Mouse (Mus musculus): ENCODE data around the gene Prkcb. TPM values are rescaled to one million over a fixed set of nuclear protein-coding genes. Genes with fewer than 3 reads are reported as not detected.
A peak's percentile ranks its signal among the peaks of the same experiment; 100 is the strongest.
"Not testable (repeated sequence)": the region's sequence is repeated elsewhere in the genome, so short reads cannot be mapped to it uniquely, and the experiment has no call there.

Gene Prkcb
- polyA plus RNA-seq (2016; fragmentation: Nextera tagmentation; extraction: Ambion mirVana), result 3.2 and 3.6 TPM in 2 replicates

DNA sequence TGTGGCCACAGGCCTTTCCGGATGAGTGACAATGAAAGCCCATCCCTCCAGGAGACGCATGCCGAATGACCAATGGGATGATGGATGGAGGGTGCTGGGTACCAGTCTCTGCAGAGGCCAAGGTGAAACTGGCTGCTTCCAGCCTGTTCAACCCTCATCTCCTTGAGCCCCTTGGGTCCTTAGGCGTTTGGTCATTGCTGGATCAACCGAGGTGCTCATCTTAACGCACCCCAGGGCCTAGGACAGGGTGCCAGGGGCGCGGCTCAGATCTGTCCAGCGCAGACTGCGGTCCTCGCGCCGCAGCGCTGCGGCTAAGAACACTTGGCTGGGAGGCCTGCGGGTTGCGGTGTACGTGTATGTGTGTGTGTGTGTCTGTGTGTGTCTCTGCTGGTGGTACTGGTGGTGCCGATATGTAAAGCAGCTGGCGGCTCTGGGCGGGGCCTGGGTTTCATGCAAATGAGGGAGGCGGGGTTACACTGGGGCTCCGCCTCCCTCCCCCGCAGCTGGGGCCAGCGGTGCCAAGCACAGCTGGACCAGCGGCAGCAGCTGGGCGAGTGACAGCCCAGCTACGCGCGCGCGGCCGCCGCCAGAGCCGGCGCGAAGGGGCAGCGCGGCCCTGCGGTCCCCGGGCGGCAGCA, at the start of gene Prkcb:
Gene Prkcb (plus strand): TSS at position 147 of the 638 bp plus-strand sequence.
- Histone ChIP-seq H3K4me3 (peak within 1 kb of the TSS; percentile 72), H3K27me3 (replicated peaks; ENCODE audit: low read depth, poor library complexity, severe bottlenecking) (peaks cover 58% of the 10 kb centered on the region), H3K9me3 (no peaks in the 10 kb centered on the region), H3K27ac (replicated peaks) (peak within 1 kb of the TSS; percentile 24), H3K36me3 (replicated peaks) (no peaks in the 10 kb centered on the region), H3K4me1 (peaks cover 25% of the 10 kb centered on the region)
- WGBS, result 9% methylated on average over 41 of the region's 42 CpGs
- DNase-seq (ENCODE audit: low spot score), result peak; percentile 85

DNA sequence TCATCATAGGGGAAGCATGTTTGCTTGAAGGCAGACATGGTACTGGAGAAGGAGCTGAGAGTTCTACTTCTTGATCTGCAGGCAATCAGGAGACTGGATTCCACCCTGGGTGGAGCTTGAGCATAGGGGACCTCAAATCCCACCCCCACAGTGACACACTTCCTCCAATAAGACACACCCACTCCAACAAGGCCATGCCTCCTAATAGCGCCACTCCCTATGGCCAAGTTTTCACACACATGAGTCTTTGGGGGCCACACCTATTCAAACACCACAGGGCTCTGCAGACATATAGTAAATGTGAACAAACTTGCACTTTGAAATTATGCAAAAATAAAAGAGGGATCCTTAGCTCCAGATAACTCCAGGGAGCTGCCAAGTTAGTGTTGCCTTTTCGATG, 49.6 kb upstream of the Prkcb start:
- no peaks in the 10 kb centered on the region for H3K9me3 ChIP-seq
- no peak overlapping the region for H3K27ac ChIP-seq (replicated peaks)
- 93% methylated on average over 2 of the region's 2 CpGs for WGBS
- H3K27me3 ChIP-seq (replicated peaks; ENCODE audit: low read depth, poor library complexity, severe bottlenecking), result no peaks in the 10 kb centered on the region
- no peak for DNase-seq (ENCODE audit: low spot score)
- H3K4me3 ChIP-seq, result no peak overlapping the region
- no peaks in the 10 kb centered on the region for H3K36me3 ChIP-seq (replicated peaks)
- H3K4me1 ChIP-seq, result no peaks in the 10 kb centered on the region

DNA sequence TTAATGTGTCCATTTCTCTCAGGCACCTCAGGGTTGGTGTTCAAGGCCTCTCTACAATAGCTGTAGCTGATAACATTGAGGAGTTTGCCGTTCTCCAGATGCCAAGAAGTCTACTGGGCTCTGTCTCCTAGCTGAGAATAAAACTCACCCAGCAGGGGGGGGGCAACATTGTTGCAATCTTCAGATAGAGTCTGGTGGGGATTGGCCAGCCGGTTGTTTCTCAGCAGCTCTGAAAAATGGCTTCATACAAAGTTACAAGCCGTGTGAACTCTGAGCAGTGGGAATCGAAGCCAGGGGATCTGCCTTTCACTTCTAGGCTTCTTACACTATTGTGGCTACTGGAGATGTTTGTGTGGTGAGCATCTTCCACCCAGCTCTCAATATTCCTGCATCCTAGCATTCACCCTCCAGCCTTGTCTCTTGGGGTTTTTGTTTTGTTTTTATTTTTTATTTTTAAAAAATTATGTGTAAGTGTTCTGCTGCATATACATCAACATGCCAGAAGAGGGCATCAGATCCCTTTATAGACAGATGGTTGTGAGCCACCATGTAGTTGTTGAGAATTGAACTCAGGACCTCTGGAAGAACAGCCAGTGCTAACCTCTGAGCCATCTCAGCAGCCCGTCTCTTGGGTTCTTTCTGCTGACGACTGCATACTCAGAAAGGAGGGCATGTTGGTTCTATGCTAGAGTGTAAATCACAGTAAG, 48.0 kb upstream of the Prkcb start:
- DNase-seq (ENCODE audit: low spot score), result no peak
- Histone ChIP-seq H3K9me3 (no peaks in the 10 kb centered on the region), H3K4me3 (no peak overlapping the region), H3K4me1 (no peaks in the 10 kb centered on the region), H3K36me3 (replicated peaks) (no peaks in the 10 kb centered on the region), H3K27me3 (replicated peaks; ENCODE audit: low read depth, poor library complexity, severe bottlenecking) (no peaks in the 10 kb centered on the region), H3K27ac (replicated peaks) (no peak overlapping the region)
- 83% methylated on average over 6 of the region's 6 CpGs for WGBS

GRCm38 (mm10) chr7:122242260-122242659, 46.3 kb upstream of the Prkcb start:
- 69% methylated on average over 1 of the region's 1 CpGs for WGBS
- H3K27me3 ChIP-seq (replicated peaks; ENCODE audit: low read depth, poor library complexity, severe bottlenecking), result no peaks in the 10 kb centered on the region
- no peaks in the 10 kb centered on the region for H3K36me3 ChIP-seq (replicated peaks)
- no peak overlapping the region for H3K27ac ChIP-seq (replicated peaks)
- H3K4me1 ChIP-seq, result no peaks in the 10 kb centered on the region
- H3K9me3 ChIP-seq, result no peaks in the 10 kb centered on the region
- H3K4me3 ChIP-seq, result no peak overlapping the region
- peak; percentile 23 for DNase-seq (ENCODE audit: low spot score)

DNA sequence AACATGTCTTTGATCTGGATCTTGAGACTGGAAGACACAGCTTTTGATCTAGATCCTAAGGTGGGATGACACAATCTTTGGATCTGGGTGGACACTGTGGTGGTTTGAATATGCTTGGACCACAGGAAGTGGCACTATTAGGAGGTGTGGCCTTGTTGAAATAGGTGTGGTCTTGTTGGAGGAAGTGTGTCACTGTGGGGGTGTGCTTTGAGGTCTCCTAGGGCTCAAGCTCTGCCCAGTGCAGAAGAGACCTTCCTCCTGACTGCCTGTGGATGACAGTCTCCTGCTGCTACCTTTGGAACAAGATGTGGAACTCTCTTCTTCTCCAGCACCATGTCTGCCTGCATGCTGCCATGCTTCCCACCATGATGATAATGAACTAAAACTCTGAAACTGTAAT, 45.8 kb upstream of the Prkcb start:
- H3K27ac ChIP-seq (replicated peaks); H3K9me3 ChIP-seq; H3K4me3 ChIP-seq; H3K36me3 ChIP-seq (replicated peaks); DNase-seq (ENCODE audit: low spot score); H3K4me1 ChIP-seq; H3K27me3 ChIP-seq (replicated peaks; ENCODE audit: low read depth, poor library complexity, severe bottlenecking): not testable (repeated sequence)

DNA sequence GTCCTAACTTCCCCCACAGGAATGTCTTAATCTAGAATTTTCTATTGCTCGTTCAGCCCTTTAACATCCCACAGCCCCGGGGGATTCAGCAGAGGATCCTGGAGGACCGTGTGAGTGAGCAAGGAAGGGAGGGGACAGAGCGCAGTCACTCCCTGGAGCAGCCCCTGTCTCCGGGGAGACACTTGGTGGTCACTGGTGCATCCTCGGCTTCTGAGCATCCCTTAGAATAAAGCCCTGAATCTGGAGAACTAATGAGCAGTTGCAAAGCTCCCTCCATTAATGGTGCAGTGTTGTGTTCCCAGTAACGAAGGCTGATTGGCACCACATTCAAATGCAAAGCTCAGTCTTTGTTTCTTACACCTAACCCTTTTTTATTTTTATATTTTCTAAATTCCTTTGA, 44.4 kb upstream of the Prkcb start:
- Histone ChIP-seq H3K4me1 (no peaks in the 10 kb centered on the region), H3K4me3 (no peak overlapping the region), H3K27ac (replicated peaks) (no peak overlapping the region), H3K27me3 (replicated peaks; ENCODE audit: low read depth, poor library complexity, severe bottlenecking) (no peaks in the 10 kb centered on the region), H3K36me3 (replicated peaks) (no peaks in the 10 kb centered on the region), H3K9me3 (no peaks in the 10 kb centered on the region)
- 36% methylated on average over 7 of the region's 7 CpGs for WGBS
- DNase-seq (ENCODE audit: low spot score), result no peak

DNA sequence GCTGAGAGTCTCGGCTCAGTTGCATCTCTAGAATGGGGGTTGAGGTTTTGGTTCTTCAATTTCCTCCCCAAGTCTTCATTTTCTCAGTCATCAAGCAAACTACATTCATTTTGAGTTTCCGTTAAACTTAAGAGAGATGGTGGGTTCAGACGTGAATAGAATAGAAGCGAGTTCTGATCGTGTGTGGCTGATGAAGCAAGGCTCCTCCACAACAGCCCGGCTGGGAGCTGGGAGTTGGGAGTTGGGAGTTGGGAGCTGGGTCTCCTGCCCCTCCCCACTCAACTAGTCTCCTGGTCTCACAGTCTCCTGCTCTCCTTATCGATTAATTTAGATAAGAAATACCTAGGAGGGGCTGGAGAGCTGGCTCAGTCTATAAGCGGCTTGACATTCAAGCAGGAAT, 44.0 kb upstream of the Prkcb start:
- Histone ChIP-seq H3K27ac (replicated peaks) (no peak overlapping the region), H3K36me3 (replicated peaks) (no peaks in the 10 kb centered on the region), H3K9me3 (no peaks in the 10 kb centered on the region), H3K4me1 (no peaks in the 10 kb centered on the region), H3K27me3 (replicated peaks; ENCODE audit: low read depth, poor library complexity, severe bottlenecking) (no peaks in the 10 kb centered on the region), H3K4me3 (no peak overlapping the region)
- WGBS, result 70% methylated on average over 8 of the region's 8 CpGs
- DNase-seq (ENCODE audit: low spot score), result no peak

DNA sequence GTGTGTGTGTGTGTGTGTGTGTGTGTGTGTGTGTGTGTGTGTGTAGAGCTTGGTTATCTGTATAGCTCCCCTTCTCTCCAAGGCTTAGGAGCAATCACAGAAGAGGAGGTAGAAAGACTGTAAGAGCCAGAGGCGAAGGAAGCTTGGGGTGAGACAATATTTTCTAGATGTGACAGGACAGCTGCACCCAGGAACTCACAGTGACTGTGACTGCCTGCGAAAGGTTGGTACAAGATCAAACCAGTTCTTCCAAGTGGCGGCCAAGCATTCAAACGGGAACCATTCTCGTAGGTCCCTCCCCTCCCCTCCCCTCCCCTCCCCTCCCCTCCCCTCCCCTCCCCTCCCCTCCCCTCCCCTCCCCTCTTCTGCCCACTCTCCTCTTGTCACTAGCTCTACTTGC, 42.6 kb upstream of the Prkcb start:
- Histone ChIP-seq H3K9me3 (no peaks in the 10 kb centered on the region), H3K4me1 (no peaks in the 10 kb centered on the region), H3K36me3 (replicated peaks) (no peaks in the 10 kb centered on the region), H3K27ac (replicated peaks) (no peak overlapping the region), H3K4me3 (no peak overlapping the region), H3K27me3 (replicated peaks; ENCODE audit: low read depth, poor library complexity, severe bottlenecking) (no peaks in the 10 kb centered on the region)
- 76% methylated on average over 5 of the region's 5 CpGs for WGBS
- no peak for DNase-seq (ENCODE audit: low spot score)

DNA sequence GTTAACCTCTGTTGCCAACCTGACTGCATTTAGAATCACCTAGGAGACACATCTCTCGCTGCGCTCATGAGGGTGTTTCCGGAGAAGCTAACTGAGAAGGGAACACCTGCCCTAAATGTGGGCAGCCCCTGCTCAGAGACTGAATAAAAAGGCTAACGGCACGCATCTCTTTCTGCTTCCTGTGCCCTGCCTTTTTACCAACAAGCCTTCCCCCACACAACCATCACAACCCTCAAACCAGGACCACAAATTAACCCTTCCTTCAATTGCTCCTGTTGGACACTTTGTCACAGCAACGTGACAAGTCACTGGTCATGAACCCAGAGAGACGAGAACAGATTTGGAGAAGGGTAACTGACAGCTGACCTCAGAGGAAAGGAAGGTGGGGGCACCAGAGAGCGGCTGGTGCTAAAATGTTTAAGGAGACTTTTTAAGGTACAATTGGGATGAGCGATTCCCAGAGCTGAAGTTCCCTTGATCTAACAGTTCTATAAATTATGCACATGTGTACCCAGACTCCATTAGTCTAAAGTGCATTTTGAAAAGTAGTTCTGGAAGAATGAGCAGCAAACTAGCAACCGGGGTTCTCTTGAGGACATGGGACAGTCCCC, 41.2 kb upstream of the Prkcb start:
- Histone ChIP-seq H3K36me3 (replicated peaks) (no peaks in the 10 kb centered on the region), H3K27me3 (replicated peaks; ENCODE audit: low read depth, poor library complexity, severe bottlenecking) (no peaks in the 10 kb centered on the region), H3K27ac (replicated peaks) (no peak overlapping the region), H3K4me3 (no peak overlapping the region), H3K4me1 (no peaks in the 10 kb centered on the region), H3K9me3 (no peaks in the 10 kb centered on the region)
- DNase-seq (ENCODE audit: low spot score), result no peak
- WGBS, result 84% methylated on average over 10 of the region's 10 CpGs

DNA sequence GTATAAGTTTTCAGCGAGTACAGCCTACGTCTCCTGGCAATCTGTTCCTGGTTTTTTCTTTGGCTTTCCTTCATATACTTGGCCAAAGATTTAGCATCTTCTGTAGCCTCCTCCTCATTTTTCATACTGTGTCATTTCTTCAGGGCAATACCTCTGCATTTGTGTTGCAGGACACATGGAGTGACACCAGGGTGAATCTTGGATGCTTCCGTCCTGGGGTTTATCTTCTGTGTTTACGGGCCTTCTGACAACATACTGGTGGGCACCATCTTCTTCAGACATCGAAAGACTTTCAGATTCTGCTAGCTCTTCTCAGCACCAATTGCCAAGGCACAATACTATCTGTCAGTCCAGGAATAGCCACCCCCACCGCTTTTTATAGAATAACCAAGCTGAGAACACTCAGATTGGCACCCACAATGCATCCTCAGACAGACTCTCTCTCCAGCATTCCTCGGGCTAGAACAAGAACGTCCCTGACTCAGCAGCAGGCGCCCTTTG, 39.2 kb upstream of the Prkcb start:
- 88% methylated on average over 9 of the region's 9 CpGs for WGBS
- no peaks in the 10 kb centered on the region for H3K9me3 ChIP-seq
- H3K4me3 ChIP-seq, result no peak overlapping the region

DNA sequence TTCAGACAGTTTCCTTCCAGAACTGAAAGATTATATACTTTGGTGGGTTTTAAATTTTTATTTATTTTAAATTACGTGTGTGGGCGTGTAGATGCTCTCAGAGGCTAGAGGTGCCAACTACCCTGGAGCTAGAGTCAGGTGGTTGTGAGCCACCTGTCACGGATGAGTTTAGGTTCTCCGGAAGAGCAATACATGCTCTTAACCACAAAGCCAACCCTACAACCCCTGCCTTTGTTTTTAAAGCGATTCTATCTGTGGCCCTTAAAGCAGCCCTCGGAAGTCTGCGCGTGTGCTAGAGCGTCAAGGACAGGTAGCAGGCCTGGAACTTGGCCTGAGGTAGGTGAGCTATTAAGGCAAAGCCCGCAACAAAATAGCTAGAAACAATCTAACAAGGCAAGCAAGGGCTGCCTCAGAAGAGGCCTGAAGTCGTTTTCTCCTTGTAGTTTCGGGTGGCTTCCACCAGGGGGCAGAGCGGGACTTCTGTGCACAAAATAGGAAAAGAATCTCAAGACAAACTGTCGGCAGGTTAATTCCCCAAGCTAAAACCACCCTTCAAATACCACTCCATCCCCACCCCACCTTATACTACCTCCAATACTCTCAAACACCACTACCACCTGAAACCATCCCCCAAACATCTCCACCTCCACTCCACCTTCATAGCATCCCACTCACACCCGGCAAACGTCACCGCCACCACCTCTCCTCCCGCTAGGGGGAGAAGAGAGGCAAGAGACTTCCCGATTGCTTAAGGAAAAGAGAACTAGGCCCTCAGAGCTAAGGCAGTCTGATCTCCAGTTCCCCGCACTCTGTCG, 37.1 kb upstream of the Prkcb start:
- no peaks in the 10 kb centered on the region for H3K27me3 ChIP-seq (replicated peaks; ENCODE audit: low read depth, poor library complexity, severe bottlenecking)
- H3K36me3 ChIP-seq (replicated peaks), result no peaks in the 10 kb centered on the region
- no peaks in the 10 kb centered on the region for H3K9me3 ChIP-seq
- H3K4me3 ChIP-seq, result peak overlapping the region; percentile 21; the same call in 1 of the 2 replicates
- H3K4me1 ChIP-seq, result no peaks in the 10 kb centered on the region
- DNase-seq (ENCODE audit: low spot score), result peak; percentile 77
- WGBS, result 31% methylated on average over 21 of the region's 21 CpGs
- H3K27ac ChIP-seq (replicated peaks), result no peak overlapping the region

More for the DNA sequence above, 39.2 kb upstream of the Prkcb start:
- no peaks in the 10 kb centered on the region for H3K27me3 ChIP-seq (replicated peaks; ENCODE audit: low read depth, poor library complexity, severe bottlenecking)
- H3K36me3 ChIP-seq (replicated peaks), result no peaks in the 10 kb centered on the region
- H3K4me1 ChIP-seq, result no peaks in the 10 kb centered on the region
- DNase-seq (ENCODE audit: low spot score), result no peak
- no peak overlapping the region for H3K27ac ChIP-seq (replicated peaks)

DNA sequence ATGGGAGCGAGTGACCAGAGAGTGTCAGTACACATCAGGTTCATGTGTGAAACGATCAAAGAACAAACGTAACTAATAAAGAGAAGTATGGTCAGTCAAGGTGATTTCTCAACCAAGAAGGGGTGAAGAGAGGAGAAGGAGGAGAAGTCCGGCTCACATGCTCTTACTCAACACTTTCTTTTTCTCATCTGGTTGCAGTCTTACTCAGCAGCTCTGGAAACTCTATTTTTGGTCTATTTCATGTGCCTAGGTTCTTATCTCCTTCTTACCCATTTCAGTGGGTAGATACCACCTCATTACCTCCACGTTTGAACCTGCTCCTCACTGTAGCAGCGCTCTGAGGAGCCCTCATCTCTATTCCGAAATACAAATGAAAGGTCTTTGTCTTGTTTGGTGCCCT, 31.8 kb upstream of the Prkcb start:
- WGBS, result 82% methylated on average over 7 of the region's 7 CpGs
- no peak for DNase-seq (ENCODE audit: low spot score)
- Histone ChIP-seq H3K4me3 (no peak overlapping the region), H3K36me3 (replicated peaks) (no peaks in the 10 kb centered on the region), H3K27me3 (replicated peaks; ENCODE audit: low read depth, poor library complexity, severe bottlenecking) (no peaks in the 10 kb centered on the region), H3K9me3 (no peaks in the 10 kb centered on the region), H3K4me1 (no peaks in the 10 kb centered on the region), H3K27ac (replicated peaks) (no peak overlapping the region)
